Mouse (Mus musculus) hindbrain, embryonic 16.5 days (tissue): ENCODE results near the gene Olfr786. TPM values are rescaled to one million over a fixed set of nuclear protein-coding genes. Genes with fewer than 3 reads are reported as not detected.

ENCODE experiments used
- ATAC-seq: fragments of 200-750 bp; cut with Nextera tagmentation; 2 replicates; pipeline ENCODE4 v1.8.0; 2017; ENCODE audit warnings: moderate TSS enrichment, moderate library complexity
- H3K27ac ChIP-seq: fragments of 300-500 bp; sonication (generic); 2 replicates; pipeline ENCODE4 v1.5.1; 2014; ENCODE audit warnings: low read depth, mild to moderate bottlenecking, control low read depth, low read length, moderate library complexity
- H3K27me3 ChIP-seq: fragments of 300-500 bp; sonication (generic); replicated peaks from 2 replicates; pipeline ENCODE4 v1.6.1; 2014; ENCODE audit warnings: low read length; ENCODE audit not compliant: control insufficient read depth, insufficient read depth
- H3K36me3 ChIP-seq: fragments of 300-500 bp; sonication (generic); 2 replicates; pipeline ENCODE4 v1.6.1; 2014; ENCODE audit warnings: mild to moderate bottlenecking, low read length, moderate library complexity, mixed read lengths; ENCODE audit not compliant: control insufficient read depth, insufficient read depth
- H3K4me1 ChIP-seq: fragments of 300-500 bp; sonication (generic); 2 replicates; pipeline ENCODE4 v1.6.1; 2014; ENCODE audit warnings: low read depth, low read length; ENCODE audit not compliant: control insufficient read depth, insufficient read depth
- H3K4me2 ChIP-seq: fragments of 300-500 bp; sonication (generic); 2 replicates; pipeline ENCODE4 v1.6.1; 2014; ENCODE audit warnings: mild to moderate bottlenecking, low read length, control low read depth, moderate library complexity
- H3K4me3 ChIP-seq: fragments of 300-500 bp; sonication (generic); 2 replicates; pipeline ENCODE4 v1.5.1; 2014; ENCODE audit warnings: mild to moderate bottlenecking, low read length, control low read depth, moderate library complexity
- H3K9ac ChIP-seq: fragments of 300-500 bp; sonication (generic); 2 replicates; pipeline ENCODE4 v1.6.1; 2014; ENCODE audit warnings: low read depth, mild to moderate bottlenecking, control low read depth, low read length, moderate library complexity
- H3K9me3 ChIP-seq: fragments of 300-500 bp; sonication (generic); 2 replicates; pipeline ENCODE4 v1.6.1; 2014; ENCODE audit warnings: mild to moderate bottlenecking, low read length, moderate library complexity; ENCODE audit not compliant: control insufficient read depth
- WGBS: fragments of 180-500 bp; shearing (Covaris S2); extraction: QIAGEN DNeasy Blood & Tissue Kit; methylation state at CpG from one replicate; pipeline ENCODE4 v1.1.7; 2014; 5-methylcytosine and 5-hydroxymethylcytosine counted together
- polyA plus RNA-seq: library from polyadenylated mRNA; unstranded; fragments of >200 nt; fragmentation: Nextera tagmentation; extraction: Ambion mirVana; gene quantifications from 2 replicates; pipeline ENCODE4 v1.2.1, GENCODE M21; 2015

Gene Olfr786
- not detected in 2 replicates for polyA plus RNA-seq

- Histone ChIP-seq H3K9ac (no peak within 1 kb of the TSS), H3K36me3 (no peaks in the 10 kb centered on the region), H3K27me3 (no peaks in the 10 kb centered on the region), H3K4me1 (no peaks in the 10 kb centered on the region), H3K27ac (no peak within 1 kb of the TSS), H3K4me3 (no peak within 1 kb of the TSS), H3K9me3 (no peaks in the 10 kb centered on the region), H3K4me2 (no peak within 1 kb of the TSS)
- no peak for ATAC-seq
These were observed at the start of gene Olfr786 for GRCm38 (mm10) chr10:129427006-129427405. Gene Olfr786 (plus strand): TSS chr10:129427306.

GRCm38 (mm10) chr10:129383783-129384182 is 43.3 kb upstream of the Olfr786 start, which contains the start of gene Olfr784:
Gene Olfr784 (plus strand): TSS chr10:129384083.
- Histone ChIP-seq H3K4me3 (no peak within 1 kb of the TSS), H3K27me3 (no peaks in the 10 kb centered on the region), H3K4me1 (no peaks in the 10 kb centered on the region), H3K4me2 (no peak within 1 kb of the TSS), H3K9ac (no peak within 1 kb of the TSS), H3K9me3 (no peaks in the 10 kb centered on the region), H3K36me3 (no peaks in the 10 kb centered on the region), H3K27ac (no peak within 1 kb of the TSS)
- ATAC-seq: no peak

GRCm38 (mm10) chr10:129400892-129401291 is 26.2 kb upstream of the Olfr786 start:
- ATAC-seq: no peak
- H3K27me3 ChIP-seq: no peaks in the 10 kb centered on the region

GRCm38 (mm10) chr10:129405126-129405525 is 22.0 kb upstream of the Olfr786 start, which contains the start of gene Olfr785:
Gene Olfr785 (plus strand): TSS chr10:129405426.
- Histone ChIP-seq H3K9ac (no peak within 1 kb of the TSS), H3K4me2 (no peak within 1 kb of the TSS), H3K27me3 (no peaks in the 10 kb centered on the region), H3K4me1 (no peaks in the 10 kb centered on the region), H3K9me3 (no peaks in the 10 kb centered on the region), H3K36me3 (no peaks in the 10 kb centered on the region), H3K27ac (no peak within 1 kb of the TSS), H3K4me3 (no peak within 1 kb of the TSS)
- WGBS: 79% methylated on average over 2 of the region's 2 CpGs
- no peak for ATAC-seq

More at GRCm38 (mm10) chr10:129400892-129401291, 26.2 kb upstream of the Olfr786 start:
- H3K36me3 ChIP-seq: no peaks in the 10 kb centered on the region
- no peak overlapping the region for H3K4me2 ChIP-seq
- H3K9ac ChIP-seq: no peak overlapping the region
- 41% methylated on average over 5 of the region's 5 CpGs for WGBS
- H3K9me3 ChIP-seq: no peaks in the 10 kb centered on the region
- no peak overlapping the region for H3K27ac ChIP-seq
- H3K4me1 ChIP-seq: no peaks in the 10 kb centered on the region
- no peak overlapping the region for H3K4me3 ChIP-seq

GRCm38 (mm10) chr10:129461562-129461961 is 34.5 kb downstream of the Olfr786 start, which contains the start of gene Olfr787:
Gene Olfr787 (plus strand): TSS chr10:129461862.
- H3K27me3 ChIP-seq: no peaks in the 10 kb centered on the region
- 82% methylated on average over 3 of the region's 3 CpGs for WGBS
- no peak within 1 kb of the TSS for H3K27ac ChIP-seq
- no peaks in the 10 kb centered on the region for H3K4me1 ChIP-seq
- H3K9me3 ChIP-seq: no peaks in the 10 kb centered on the region
- no peak for ATAC-seq
- no peak within 1 kb of the TSS for H3K4me3 ChIP-seq
- H3K36me3 ChIP-seq: no peaks in the 10 kb centered on the region
- no peak within 1 kb of the TSS for H3K9ac ChIP-seq
- no peak within 1 kb of the TSS for H3K4me2 ChIP-seq

GRCm38 (mm10) chr10:129470698-129471097 is 43.6 kb downstream of the Olfr786 start, which contains the start of gene Olfr788:
Gene Olfr788 (plus strand): TSS chr10:129470998.
- Histone ChIP-seq H3K36me3 (no peaks in the 10 kb centered on the region), H3K4me3 (no peak within 1 kb of the TSS), H3K9ac (no peak within 1 kb of the TSS), H3K4me2 (no peak within 1 kb of the TSS), H3K27ac (no peak within 1 kb of the TSS), H3K9me3 (no peaks in the 10 kb centered on the region), H3K27me3 (no peaks in the 10 kb centered on the region), H3K4me1 (no peaks in the 10 kb centered on the region)
- no peak for ATAC-seq

GRCm38 (mm10) chr10:129473256-129473655 is 46.1 kb downstream of the Olfr786 start:
- Histone ChIP-seq H3K36me3 (no peaks in the 10 kb centered on the region), H3K4me2 (no peak overlapping the region), H3K9me3 (no peaks in the 10 kb centered on the region), H3K27ac (no peak overlapping the region), H3K9ac (no peak overlapping the region), H3K4me3 (no peak overlapping the region), H3K27me3 (no peaks in the 10 kb centered on the region), H3K4me1 (no peaks in the 10 kb centered on the region)
- 62% methylated on average over 2 of the region's 2 CpGs for WGBS
- ATAC-seq: no peak

- no peak for ATAC-seq
- H3K9ac ChIP-seq: no peak overlapping the region
- no peaks in the 10 kb centered on the region for H3K27me3 ChIP-seq
- no peak overlapping the region for H3K27ac ChIP-seq
- no peaks in the 10 kb centered on the region for H3K9me3 ChIP-seq
- no peak overlapping the region for H3K4me3 ChIP-seq
- H3K4me1 ChIP-seq: no peaks in the 10 kb centered on the region
- H3K36me3 ChIP-seq: no peaks in the 10 kb centered on the region
- H3K4me2 ChIP-seq: no peak overlapping the region
These were observed 46.6 kb downstream of the Olfr786 start for GRCm38 (mm10) chr10:129473723-129474122.

- Histone ChIP-seq H3K27me3 (no peaks in the 10 kb centered on the region), H3K4me1 (no peaks in the 10 kb centered on the region), H3K9me3 (no peaks in the 10 kb centered on the region), H3K4me2 (no peak within 1 kb of the TSS), H3K4me3 (no peak within 1 kb of the TSS), H3K27ac (no peak within 1 kb of the TSS), H3K36me3 (no peaks in the 10 kb centered on the region), H3K9ac (no peak within 1 kb of the TSS)
- ATAC-seq: no peak
- WGBS: 64% methylated on average over 2 of the region's 2 CpGs
These were observed 57.3 kb downstream of the Olfr786 start, which contains the start of gene Olfr789 for GRCm38 (mm10) chr10:129484452-129484851. Gene Olfr789 (plus strand): TSS chr10:129484752.
